Mouse (Mus musculus) limb, embryonic 10.5 days (tissue): Measurements from ENCODE around the gene Map6. TPM values are rescaled to one million over a fixed set of nuclear protein-coding genes. Genes with fewer than 3 reads are reported as not detected.

Source experiments
- DNase-seq: peaks from one replicate; pipeline ENCODE4 v3.0.0-alpha.2; 2017; ENCODE audit warnings: low spot score
- H3K27ac ChIP-seq: fragments of 300-500 bp; sonication (generic); 2 replicates; pipeline ENCODE4 v1.5.1; 2016; ENCODE audit warnings: mild to moderate bottlenecking
- H3K27me3 ChIP-seq: fragments of 300-500 bp; sonication (generic); 2 replicates; pipeline ENCODE4 v1.6.1; 2016; ENCODE audit warnings: low read depth, mild to moderate bottlenecking; ENCODE audit not compliant: poor library complexity, severe bottlenecking
- H3K36me3 ChIP-seq: fragments of 300-500 bp; sonication (generic); 2 replicates; pipeline ENCODE4 v1.6.1; 2016; ENCODE audit warnings: mild to moderate bottlenecking, moderate library complexity
- H3K4me1 ChIP-seq: fragments of 300-500 bp; sonication (generic); 2 replicates; pipeline ENCODE4 v1.6.1; 2016
- H3K4me3 ChIP-seq: fragments of 300-500 bp; sonication (generic); 2 replicates; pipeline ENCODE4 v1.5.1; 2016; ENCODE audit warnings: mild to moderate bottlenecking, moderate library complexity
- H3K9me3 ChIP-seq: fragments of 300-500 bp; sonication (generic); replicated peaks from 2 replicates; pipeline ENCODE4 v1.6.1; 2016; ENCODE audit warnings: mild to moderate bottlenecking
- WGBS: fragments of 180-500 bp; shearing (Covaris S2); methylation state at CpG from one replicate; pipeline ENCODE4 v1.1.7; 2016; 5-methylcytosine and 5-hydroxymethylcytosine counted together
- polyA plus RNA-seq: library from polyadenylated mRNA; unstranded; fragments of >200 nt; fragmentation: Nextera tagmentation; extraction: Ambion mirVana; gene quantifications from 2 replicates; pipeline ENCODE4 v1.2.1, GENCODE M21; 2016

Gene Map6
- 3.1 and 5.4 TPM in 2 replicates for polyA plus RNA-seq

GRCm38 (mm10) chr7:99267251-99267896, at the start of gene Map6:
TSS of gene Map6 (plus strand) at chr7:99267447.
- peak within 1 kb of the TSS; percentile 73 for H3K27ac ChIP-seq
- WGBS = 2% methylated on average over 34 of the region's 34 CpGs
- H3K4me3 ChIP-seq = peak within 1 kb of the TSS; percentile 72
- no peak for DNase-seq
- H3K36me3 ChIP-seq = no peaks in the 10 kb centered on the region
- H3K9me3 ChIP-seq = no peaks in the 10 kb centered on the region
- H3K4me1 ChIP-seq = peaks cover 28% of the 10 kb centered on the region
- peaks cover 74% of the 10 kb centered on the region for H3K27me3 ChIP-seq

DNA sequence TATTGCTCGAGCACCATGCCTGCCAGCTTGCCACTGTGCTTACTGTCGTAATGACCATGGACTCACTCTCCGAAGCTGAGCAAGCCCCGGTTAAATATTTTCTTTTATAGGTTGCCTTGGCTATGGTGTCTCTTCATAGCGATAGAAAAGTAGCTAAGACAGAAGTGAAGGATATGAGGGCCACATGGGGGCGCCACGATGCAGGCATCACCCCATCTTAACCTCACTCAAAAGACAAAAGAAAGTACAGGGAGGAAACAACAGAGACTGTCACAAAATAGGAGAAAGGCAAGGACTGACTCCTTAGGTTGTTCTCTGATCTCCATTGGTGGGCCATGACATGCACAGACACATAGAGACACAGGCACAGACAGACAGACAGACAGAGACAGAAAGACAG, 43.0 kb upstream of the Map6 start:
- Histone ChIP-seq H3K4me3 (no peak overlapping the region), H3K4me1 (0 out of 2 replicates have a peak, but pooled peaks cover 5% of the 10 kb centered on the region), H3K27ac (no peak overlapping the region; the same call in 1 of the 2 replicates), H3K9me3 (no peaks in the 10 kb centered on the region), H3K27me3 (no peaks in the 10 kb centered on the region), H3K36me3 (peaks cover 99% of the 10 kb centered on the region)
- 73% methylated on average over 7 of the region's 7 CpGs for WGBS
- DNase-seq = no peak

- H3K36me3 ChIP-seq = peaks cover 95% of the 10 kb centered on the region
- H3K4me1 ChIP-seq = peaks cover 7% of the 10 kb centered on the region; the same call in 1 of the 2 replicates
- no peaks in the 10 kb centered on the region for H3K27me3 ChIP-seq
- no peaks in the 10 kb centered on the region for H3K9me3 ChIP-seq
- H3K27ac ChIP-seq = no peak overlapping the region; the same call in 1 of the 2 replicates
- DNase-seq = no peak
- WGBS = 77% methylated on average over 1 of the region's 1 CpGs
- H3K4me3 ChIP-seq = no peak overlapping the region
Measured at GRCm38 (mm10) chr7:99224648-99225190, 42.5 kb upstream of the Map6 start.

DNA sequence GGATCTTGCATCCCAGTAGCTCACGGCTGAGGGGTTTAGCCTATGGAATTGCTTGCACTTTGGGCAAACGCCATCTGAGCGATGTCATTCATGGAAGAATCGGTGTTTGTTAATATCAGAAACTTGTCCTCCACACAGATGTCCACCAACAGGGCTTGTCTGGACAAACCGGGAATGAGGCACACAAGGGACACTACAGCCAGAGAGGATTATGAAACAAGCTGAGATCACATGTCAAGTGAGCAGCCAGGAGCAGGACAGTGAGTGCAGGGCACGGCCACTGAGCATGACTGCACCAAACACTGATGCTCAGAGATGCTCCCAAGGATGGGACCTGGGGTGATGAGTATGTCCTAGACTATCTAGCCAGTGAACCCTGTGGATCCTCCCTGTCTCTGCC, 41.8 kb upstream of the Map6 start:
- DNase-seq = no peak
- Histone ChIP-seq H3K36me3 (peaks cover 95% of the 10 kb centered on the region), H3K27ac (no peak overlapping the region), H3K27me3 (no peaks in the 10 kb centered on the region), H3K9me3 (no peaks in the 10 kb centered on the region), H3K4me3 (no peak overlapping the region), H3K4me1 (peaks cover 12% of the 10 kb centered on the region; the same call in 1 of the 2 replicates)
- 90% methylated on average over 6 of the region's 6 CpGs for WGBS

DNA sequence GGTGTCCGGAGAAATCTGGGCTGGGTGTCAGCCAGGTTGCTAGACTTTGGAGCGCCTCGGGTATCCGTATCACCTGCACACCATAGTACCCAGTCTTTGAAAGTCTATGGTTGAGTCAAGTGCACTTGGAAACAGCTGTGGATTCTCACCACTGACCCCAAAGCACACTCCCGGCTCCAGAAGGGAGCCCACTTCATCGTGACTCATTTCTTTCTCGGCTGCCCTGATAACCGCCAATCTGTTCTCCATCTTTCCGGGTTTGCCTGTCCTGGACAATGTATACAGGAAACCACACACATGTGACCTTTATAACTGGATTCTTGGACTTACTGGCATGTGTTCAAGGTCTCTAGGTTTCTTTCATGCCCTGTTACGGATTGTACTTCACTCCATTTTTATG, 40.6 kb upstream of the Map6 start:
- H3K4me1 ChIP-seq = peaks cover 12% of the 10 kb centered on the region; the same call in 1 of the 2 replicates
- no peak overlapping the region for H3K4me3 ChIP-seq
- peaks cover 95% of the 10 kb centered on the region for H3K36me3 ChIP-seq
- no peaks in the 10 kb centered on the region for H3K9me3 ChIP-seq
- no peak overlapping the region for H3K27ac ChIP-seq
- no peak for DNase-seq
- H3K27me3 ChIP-seq = no peaks in the 10 kb centered on the region
- 94% methylated on average over 10 of the region's 10 CpGs for WGBS

GRCm38 (mm10) chr7:99227267-99227666, 40.0 kb upstream of the Map6 start:
- WGBS = 93% methylated on average over 4 of the region's 4 CpGs
- Histone ChIP-seq H3K27me3 (no peaks in the 10 kb centered on the region), H3K4me1 (peaks cover 12% of the 10 kb centered on the region; the same call in 1 of the 2 replicates), H3K27ac (no peak overlapping the region), H3K4me3 (no peak overlapping the region), H3K9me3 (no peaks in the 10 kb centered on the region), H3K36me3 (peaks cover 95% of the 10 kb centered on the region)
- DNase-seq = no peak

GRCm38 (mm10) chr7:99228825-99229224, 38.4 kb upstream of the Map6 start:
- Histone ChIP-seq H3K27me3 (no peaks in the 10 kb centered on the region), H3K27ac (no peak overlapping the region), H3K36me3 (peaks cover 86% of the 10 kb centered on the region), H3K9me3 (no peaks in the 10 kb centered on the region), H3K4me1 (peaks cover 12% of the 10 kb centered on the region; the same call in 1 of the 2 replicates), H3K4me3 (no peak overlapping the region)
- WGBS = 89% methylated on average over 8 of the region's 8 CpGs
- no peak for DNase-seq

GRCm38 (mm10) chr7:99229411-99229810, 37.8 kb upstream of the Map6 start:
- H3K27me3 ChIP-seq = no peaks in the 10 kb centered on the region
- H3K4me1 ChIP-seq = peaks cover 15% of the 10 kb centered on the region
- peaks cover 83% of the 10 kb centered on the region for H3K36me3 ChIP-seq
- H3K9me3 ChIP-seq = no peaks in the 10 kb centered on the region
- WGBS = 22% methylated on average over 2 of the region's 2 CpGs
- no peak overlapping the region for H3K4me3 ChIP-seq
- no peak overlapping the region for H3K27ac ChIP-seq
- peak; percentile 77 for DNase-seq

DNA sequence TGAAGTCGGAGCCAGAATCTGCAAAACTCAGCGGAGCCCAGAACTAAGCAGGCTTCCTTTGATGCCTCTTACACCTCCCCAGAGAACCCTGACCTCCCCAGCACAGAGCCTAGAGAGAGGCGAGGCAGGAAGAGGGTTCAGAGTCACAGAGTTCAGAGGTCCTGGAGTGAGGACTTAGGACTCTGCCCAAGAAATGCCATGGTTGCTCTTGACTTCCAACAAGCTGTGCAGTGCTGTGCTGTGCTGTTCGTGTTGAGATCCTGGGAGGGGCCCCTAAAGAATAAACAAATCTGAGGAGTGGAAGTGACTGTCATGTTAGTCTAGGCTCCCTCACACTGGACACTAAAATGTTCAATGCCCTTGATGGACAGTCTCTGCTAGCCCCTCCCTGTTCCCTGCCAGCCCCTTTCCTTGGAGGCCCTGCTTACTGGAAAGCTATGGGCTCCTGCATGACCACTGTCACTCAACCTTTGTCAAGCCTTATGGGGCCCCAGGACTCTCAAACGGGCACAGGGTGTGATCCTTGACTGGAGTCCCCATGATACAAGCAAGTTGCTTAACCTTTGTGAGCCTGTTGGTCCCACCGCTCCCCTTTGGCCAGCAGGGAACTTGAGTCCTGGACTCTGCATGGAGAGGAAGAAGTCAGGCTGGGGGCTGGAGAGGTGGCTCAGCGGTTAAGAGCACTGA, 37.0 kb upstream of the Map6 start:
- Histone ChIP-seq H3K27me3 (no peaks in the 10 kb centered on the region), H3K4me3 (no peak overlapping the region), H3K9me3 (no peaks in the 10 kb centered on the region), H3K36me3 (peaks cover 76% of the 10 kb centered on the region), H3K27ac (0 out of 2 replicates have a peak overlapping the region, but pooled peaks have one; percentile 34), H3K4me1 (peaks cover 19% of the 10 kb centered on the region)
- no peak for DNase-seq
- 80% methylated on average over 7 of the region's 7 CpGs for whole genome bisulfite sequencing

GRCm38 (mm10) chr7:99232571-99232970, 34.7 kb upstream of the Map6 start:
- Histone ChIP-seq H3K4me3 (no peak overlapping the region), H3K4me1 (peaks cover 42% of the 10 kb centered on the region), H3K27ac (no peak overlapping the region), H3K36me3 (peaks cover 52% of the 10 kb centered on the region), H3K27me3 (no peaks in the 10 kb centered on the region), H3K9me3 (no peaks in the 10 kb centered on the region)
- 83% methylated on average over 6 of the region's 6 CpGs for WGBS
- no peak for DNase-seq

- peak overlapping the region; percentile 91 for H3K27ac ChIP-seq
- H3K27me3 ChIP-seq = no peaks in the 10 kb centered on the region
- H3K4me3 ChIP-seq = no peak overlapping the region
- H3K36me3 ChIP-seq = peaks cover 33% of the 10 kb centered on the region
- WGBS = 54% methylated on average over 2 of the region's 2 CpGs
- H3K9me3 ChIP-seq = no peaks in the 10 kb centered on the region
- H3K4me1 ChIP-seq = peaks cover 55% of the 10 kb centered on the region
- DNase-seq = no peak
Measured at GRCm38 (mm10) chr7:99234916-99235315, 32.3 kb upstream of the Map6 start.

DNA sequence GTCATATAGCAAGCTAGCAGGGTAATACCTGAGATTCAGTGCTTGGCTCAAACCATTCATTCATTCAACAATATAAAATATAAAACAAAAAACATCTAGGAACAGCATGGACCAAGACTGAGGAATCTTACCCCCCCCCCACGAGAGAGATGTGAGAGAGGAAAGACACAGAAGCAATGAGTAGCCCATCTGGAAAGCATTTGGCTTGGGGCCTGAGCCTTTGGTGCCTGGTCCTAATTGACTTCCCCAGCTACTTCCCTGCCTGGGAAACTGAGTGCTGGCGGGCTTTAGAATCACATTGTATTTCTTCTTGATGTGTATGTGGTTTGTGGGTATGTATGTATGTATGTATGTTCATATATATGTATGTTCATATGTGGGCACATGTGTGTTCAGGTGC, 31.6 kb upstream of the Map6 start:
- Histone ChIP-seq H3K36me3 (peaks cover 26% of the 10 kb centered on the region), H3K4me1 (peaks cover 51% of the 10 kb centered on the region), H3K27me3 (no peaks in the 10 kb centered on the region), H3K9me3 (no peaks in the 10 kb centered on the region), H3K4me3 (no peak overlapping the region), H3K27ac (peak overlapping the region; percentile 91)
- DNase-seq = peak; percentile 58
- WGBS = 14% methylated on average over 2 of the region's 2 CpGs
